Mouse (Mus musculus): ENCODE measurements at regions not wholly inside any gene's neighbourhood (a gene's known extent, or its start where the extent isn't known, plus 50 kb on each side); places are given as distances from the start of the nearest gene placed in this dataset.

DNA sequence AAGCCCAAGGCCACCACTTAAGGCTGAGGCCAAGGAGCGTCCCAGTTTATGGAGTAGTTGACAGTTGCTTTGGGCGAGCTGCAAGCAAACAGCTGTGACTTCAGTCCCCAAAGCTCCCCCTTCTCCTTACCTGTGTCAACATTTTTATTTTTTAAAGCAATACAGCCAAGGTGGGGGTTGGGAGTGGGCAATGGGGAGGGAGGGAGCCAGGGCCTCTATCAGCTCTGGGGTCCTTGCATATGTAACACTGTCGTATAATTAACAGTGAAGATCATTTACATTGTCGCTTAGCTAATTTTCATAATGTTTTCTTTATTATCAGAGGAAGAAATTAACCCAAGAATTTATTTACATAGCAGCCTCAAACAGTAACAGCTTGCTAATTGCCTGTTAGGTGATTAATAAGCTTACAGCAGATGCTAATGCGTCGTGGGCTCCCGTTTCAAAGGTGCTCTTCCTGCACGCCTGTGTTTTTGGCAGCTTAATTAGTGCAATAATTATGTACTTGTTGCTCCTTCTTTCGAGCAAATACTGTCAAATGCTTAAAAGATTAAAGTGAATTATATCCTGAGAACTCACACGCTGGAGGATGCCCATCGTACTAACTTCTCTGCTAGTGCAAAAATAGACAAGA lies 227.4 kb upstream of the Tle3 start:
- WGBS (ENCODE audit: missing documents): 89% methylated on average over 11 of the region's 11 CpGs
- H3K4me3 ChIP-seq (ENCODE audit: inconsistent target): no peak overlapping the region
- no peak overlapping the region for H3K27ac ChIP-seq
- H3K36me3 ChIP-seq (ENCODE audit: inconsistent target): no peaks in the 10 kb centered on the region
- no peaks in the 10 kb centered on the region for H3K79me2 ChIP-seq (ENCODE audit: inconsistent target)

DNA sequence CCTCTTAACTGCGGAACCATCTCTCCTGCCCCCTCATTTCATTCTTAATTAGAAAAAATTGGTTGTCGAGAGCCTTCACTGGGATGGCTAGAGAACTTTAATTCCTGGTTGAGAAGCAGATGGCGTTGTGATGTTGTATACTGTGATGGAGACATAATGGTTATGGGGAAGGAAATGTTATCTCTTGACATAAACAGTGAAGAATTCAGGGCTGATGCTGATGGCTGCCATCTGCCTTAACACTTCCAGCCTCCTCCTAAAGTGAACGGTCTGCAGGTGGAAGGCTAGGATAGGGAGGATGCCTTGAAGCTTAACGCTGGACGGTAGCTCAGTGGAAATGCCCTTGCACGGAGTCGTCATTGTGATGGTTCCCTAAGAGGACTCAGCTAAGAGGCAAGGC lies 226.4 kb upstream of the Tle3 start:
- Histone ChIP-seq H3K27ac (no peak overlapping the region), H3K4me3 (ENCODE audit: inconsistent target) (no peak overlapping the region), H3K79me2 (ENCODE audit: inconsistent target) (no peaks in the 10 kb centered on the region), H3K36me3 (ENCODE audit: inconsistent target) (no peaks in the 10 kb centered on the region)
- 93% methylated on average over 8 of the region's 8 CpGs for WGBS (ENCODE audit: missing documents)

DNA sequence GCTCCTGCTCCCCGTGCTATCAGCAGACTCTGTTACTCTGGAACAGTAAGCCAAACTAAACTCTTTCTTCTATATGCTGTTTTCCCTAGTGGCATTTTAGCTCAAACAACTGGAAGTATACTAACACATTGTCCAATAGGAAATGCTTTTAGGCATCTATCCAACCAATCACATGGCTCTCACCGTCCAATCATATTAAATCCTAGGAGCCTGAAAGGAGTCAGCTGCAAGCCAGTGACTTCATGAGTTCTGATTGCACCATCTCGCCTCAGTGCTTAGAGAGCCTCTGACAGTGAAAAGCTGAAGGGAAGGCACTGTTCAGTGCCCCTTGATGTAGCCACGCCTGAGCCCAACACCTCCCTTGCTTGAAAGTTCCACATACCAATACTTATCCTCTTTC lies 221.0 kb upstream of the Tle3 start:
- Histone ChIP-seq H3K79me2 (ENCODE audit: inconsistent target) (no peaks in the 10 kb centered on the region), H3K36me3 (ENCODE audit: inconsistent target) (no peaks in the 10 kb centered on the region), H3K4me3 (ENCODE audit: inconsistent target) (no peak overlapping the region), H3K27ac (no peak overlapping the region)
- WGBS (ENCODE audit: missing documents): 97% methylated on average over 4 of the region's 4 CpGs

DNA sequence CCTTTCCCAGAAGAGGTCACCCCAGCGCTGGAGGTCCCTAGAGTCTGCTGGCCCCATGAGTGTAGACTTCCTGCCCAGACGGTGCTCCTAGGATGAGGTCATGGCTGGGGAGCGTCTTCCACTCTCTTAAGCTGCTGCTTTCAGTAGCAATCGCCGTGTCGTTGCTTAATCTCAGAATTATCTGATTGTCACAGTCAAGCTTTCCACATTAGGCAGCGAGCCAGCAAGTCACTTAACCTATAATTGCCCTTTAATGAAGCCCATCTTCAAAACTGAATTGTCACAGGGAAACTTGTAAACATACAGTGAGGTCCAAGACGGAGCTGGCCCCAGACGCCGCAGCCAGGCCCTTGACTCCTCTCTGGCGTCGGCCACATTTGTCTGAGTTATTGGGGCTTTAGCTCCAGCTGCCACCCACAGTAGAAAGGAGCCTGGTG lies 220.2 kb upstream of the Tle3 start:
- WGBS (ENCODE audit: missing documents): 86% methylated on average over 12 of the region's 12 CpGs
- no peaks in the 10 kb centered on the region for H3K36me3 ChIP-seq (ENCODE audit: inconsistent target)
- no peak overlapping the region for H3K4me3 ChIP-seq (ENCODE audit: inconsistent target)
- H3K79me2 ChIP-seq (ENCODE audit: inconsistent target): no peaks in the 10 kb centered on the region
- H3K27ac ChIP-seq: no peak overlapping the region

DNA sequence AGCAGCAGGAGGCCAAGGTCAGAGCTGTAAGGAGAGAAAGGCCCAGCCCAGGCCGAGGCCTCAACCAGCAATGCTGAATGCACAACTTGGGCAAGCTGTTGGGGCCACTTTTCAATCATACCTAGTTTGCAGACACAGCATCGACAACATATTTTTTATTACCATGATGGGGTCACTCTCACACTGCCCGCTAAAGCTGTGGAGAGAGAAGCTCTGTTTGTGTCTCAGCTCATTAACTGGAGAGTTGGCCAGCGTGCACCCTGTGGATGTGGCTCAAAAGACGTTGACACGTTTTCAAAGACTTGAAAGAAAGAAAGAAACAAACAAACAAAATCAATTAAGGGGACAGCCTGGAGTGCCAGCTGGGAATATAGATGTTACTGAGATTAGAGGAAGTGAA lies 217.4 kb upstream of the Tle3 start:
- Histone ChIP-seq H3K79me2 (ENCODE audit: inconsistent target) (no peaks in the 10 kb centered on the region), H3K27ac (no peak overlapping the region), H3K4me3 (ENCODE audit: inconsistent target) (no peak overlapping the region), H3K36me3 (ENCODE audit: inconsistent target) (no peaks in the 10 kb centered on the region)
- WGBS (ENCODE audit: missing documents): 94% methylated on average over 6 of the region's 6 CpGs

DNA sequence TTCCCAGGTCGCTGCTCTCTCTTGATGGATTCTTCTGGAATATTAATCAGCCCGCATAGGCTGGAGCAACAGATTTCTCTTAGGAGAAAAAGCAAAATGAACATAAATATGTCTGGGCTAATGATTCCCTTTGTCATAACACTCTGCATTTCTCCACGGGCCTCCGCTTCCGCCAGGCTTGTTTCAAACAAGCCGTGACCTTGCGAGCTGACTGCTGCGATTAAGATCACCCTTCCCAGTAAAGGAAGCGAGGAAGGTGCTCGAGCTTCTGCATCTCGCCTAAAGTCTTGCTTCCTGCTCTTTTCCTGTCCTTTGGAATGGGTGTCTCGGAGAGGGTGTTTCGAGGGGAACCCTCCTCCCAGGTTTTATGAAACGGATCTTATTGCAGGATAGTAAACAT lies 216.3 kb upstream of the Tle3 start:
- Histone ChIP-seq H3K79me2 (ENCODE audit: inconsistent target) (no peaks in the 10 kb centered on the region), H3K4me3 (ENCODE audit: inconsistent target) (no peak overlapping the region), H3K36me3 (ENCODE audit: inconsistent target) (no peaks in the 10 kb centered on the region), H3K27ac (no peak overlapping the region)
- 87% methylated on average over 13 of the region's 14 CpGs for WGBS (ENCODE audit: missing documents)

DNA sequence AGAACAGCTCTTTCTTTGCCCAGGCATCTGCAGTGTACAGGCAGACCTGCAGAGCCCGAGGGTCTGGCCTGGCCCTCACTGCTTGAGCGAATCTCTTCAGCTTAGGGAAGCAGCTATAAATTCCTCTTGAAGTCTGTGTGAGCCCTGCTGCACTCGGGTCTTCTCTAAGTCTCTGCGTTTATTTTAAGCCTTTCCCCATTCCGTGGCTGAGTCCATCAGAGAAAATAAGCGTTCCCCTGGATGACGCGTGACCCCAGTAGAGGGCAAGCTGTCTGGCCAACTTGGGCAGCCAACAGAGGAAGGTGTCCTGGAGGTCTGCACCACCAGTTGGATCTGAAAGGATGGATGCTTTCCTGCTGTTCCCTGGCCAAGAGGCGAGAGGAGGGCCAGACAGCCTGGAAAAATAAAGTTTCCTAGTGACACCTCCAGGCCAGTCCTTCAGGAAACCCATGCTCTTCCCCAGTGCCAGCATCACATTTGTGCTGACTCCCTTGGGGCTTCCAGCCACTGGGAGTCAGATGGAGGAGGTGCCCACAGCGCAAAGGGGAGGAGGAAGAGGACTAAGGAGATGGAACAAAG lies 213.9 kb upstream of the Tle3 start:
- WGBS (ENCODE audit: missing documents): 83% methylated on average over 10 of the region's 10 CpGs

DNA sequence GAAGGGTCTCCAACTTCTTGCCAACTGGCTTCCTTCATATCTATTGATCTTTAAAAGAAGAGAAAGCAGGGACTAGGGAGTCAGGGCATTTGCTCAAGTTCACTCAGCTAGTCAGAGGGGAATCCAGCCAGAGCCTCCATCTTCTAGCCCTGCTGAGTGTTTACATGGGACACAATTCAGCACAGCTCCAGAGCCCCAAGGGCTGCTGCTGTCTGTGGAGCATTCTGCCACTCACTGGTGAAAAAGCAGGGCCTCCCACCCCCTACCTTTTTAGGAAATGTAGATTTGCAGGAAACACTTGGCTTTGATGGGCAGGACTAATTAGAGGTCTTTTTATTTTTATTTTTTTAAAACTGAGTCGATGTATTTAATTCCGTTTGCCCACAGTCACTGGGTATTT lies 213.0 kb upstream of the Tle3 start:
- Histone ChIP-seq H3K4me3 (ENCODE audit: inconsistent target) (no peak overlapping the region), H3K79me2 (ENCODE audit: inconsistent target) (no peaks in the 10 kb centered on the region), H3K27ac (no peak overlapping the region), H3K36me3 (ENCODE audit: inconsistent target) (no peaks in the 10 kb centered on the region)
- WGBS (ENCODE audit: missing documents): 96% methylated on average over 2 of the region's 2 CpGs

More for the DNA sequence above, 213.9 kb upstream of the Tle3 start:
- Histone ChIP-seq H3K79me2 (ENCODE audit: inconsistent target) (no peaks in the 10 kb centered on the region), H3K4me3 (ENCODE audit: inconsistent target) (no peak overlapping the region), H3K36me3 (ENCODE audit: inconsistent target) (no peaks in the 10 kb centered on the region), H3K27ac (no peak overlapping the region)

DNA sequence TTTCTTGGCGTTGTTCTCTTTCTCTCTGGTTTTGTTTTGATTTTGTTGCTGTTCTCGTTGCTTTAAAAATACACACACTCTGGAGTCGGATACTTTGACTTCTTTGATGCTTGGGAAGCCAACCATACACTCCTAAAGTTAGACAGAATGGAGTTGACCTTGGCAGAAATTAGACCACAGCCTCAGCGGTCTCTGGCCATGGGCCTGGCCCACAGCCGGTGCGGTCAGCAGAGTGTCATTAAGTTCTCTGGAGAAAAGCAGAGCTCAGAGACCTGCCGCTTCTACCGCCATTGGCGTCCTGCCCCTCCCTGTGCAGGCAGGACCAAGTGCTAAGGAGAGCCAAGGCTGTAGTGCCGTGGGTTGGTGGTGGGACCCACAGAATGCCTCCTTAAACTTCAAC lies 212.6 kb upstream of the Tle3 start:
- no peaks in the 10 kb centered on the region for H3K79me2 ChIP-seq (ENCODE audit: inconsistent target)
- 89% methylated on average over 10 of the region's 10 CpGs for WGBS (ENCODE audit: missing documents)
- H3K36me3 ChIP-seq (ENCODE audit: inconsistent target): no peaks in the 10 kb centered on the region
- no peak overlapping the region for H3K4me3 ChIP-seq (ENCODE audit: inconsistent target)
- no peak overlapping the region for H3K27ac ChIP-seq

DNA sequence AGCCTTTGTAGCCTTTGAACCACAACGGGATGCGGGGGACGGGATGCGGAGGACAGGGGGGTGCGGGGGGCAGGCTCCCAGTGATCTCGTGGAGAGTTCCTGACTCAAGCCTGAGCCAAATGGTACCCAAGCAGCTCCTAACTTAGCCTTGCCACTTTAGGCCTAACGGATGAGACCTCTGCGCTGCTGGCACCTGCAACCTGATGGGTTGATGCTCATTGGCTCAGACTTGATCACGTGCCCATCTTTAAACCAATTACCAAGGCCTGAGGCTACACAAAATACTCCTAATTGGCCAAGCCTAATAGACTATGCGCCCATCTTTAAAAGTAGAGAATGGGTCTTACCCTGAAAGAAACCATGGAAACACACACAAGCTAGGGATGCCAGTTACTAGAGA lies 209.3 kb upstream of the Tle3 start:
- Histone ChIP-seq H3K79me2 (ENCODE audit: inconsistent target) (no peaks in the 10 kb centered on the region), H3K4me3 (ENCODE audit: inconsistent target) (no peak overlapping the region), H3K27ac (no peak overlapping the region), H3K36me3 (ENCODE audit: inconsistent target) (no peaks in the 10 kb centered on the region)
- WGBS (ENCODE audit: missing documents): 90% methylated on average over 10 of the region's 10 CpGs

DNA sequence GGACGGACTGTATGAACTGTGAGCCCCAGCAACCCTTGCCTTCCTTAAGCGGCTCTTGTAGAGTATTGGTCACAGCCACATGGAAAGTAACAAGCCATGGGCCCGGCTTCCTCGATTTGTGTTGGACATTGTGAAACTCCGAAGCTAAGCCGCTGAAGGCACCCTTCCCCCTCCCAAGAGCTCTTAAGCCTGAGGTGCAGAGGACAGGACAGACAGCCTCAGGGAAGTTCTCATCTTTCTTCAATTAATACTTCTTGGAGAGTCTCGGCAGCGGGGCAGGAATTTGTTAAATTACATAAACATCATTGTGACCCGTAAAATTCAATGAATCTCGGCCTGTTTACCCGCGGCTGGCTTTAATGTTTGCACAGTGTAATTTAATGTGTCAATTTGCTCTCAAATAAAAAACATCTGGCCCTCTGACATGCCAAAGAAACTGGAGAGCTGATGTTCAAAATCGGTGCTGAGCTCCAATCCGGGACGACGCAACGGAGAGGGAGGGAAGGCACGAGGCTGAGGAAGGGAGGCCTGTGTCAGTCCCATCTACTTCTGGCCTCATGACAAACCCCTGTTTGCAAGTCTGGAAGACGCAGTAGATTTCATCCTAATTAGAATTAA lies 208.4 kb upstream of the Tle3 start:
- no peaks in the 10 kb centered on the region for H3K79me2 ChIP-seq (ENCODE audit: inconsistent target)
- H3K36me3 ChIP-seq (ENCODE audit: inconsistent target): no peaks in the 10 kb centered on the region
- 79% methylated on average over 19 of the region's 19 CpGs for WGBS (ENCODE audit: missing documents)
- no peak overlapping the region for H3K27ac ChIP-seq
- no peak overlapping the region for H3K4me3 ChIP-seq (ENCODE audit: inconsistent target)

DNA sequence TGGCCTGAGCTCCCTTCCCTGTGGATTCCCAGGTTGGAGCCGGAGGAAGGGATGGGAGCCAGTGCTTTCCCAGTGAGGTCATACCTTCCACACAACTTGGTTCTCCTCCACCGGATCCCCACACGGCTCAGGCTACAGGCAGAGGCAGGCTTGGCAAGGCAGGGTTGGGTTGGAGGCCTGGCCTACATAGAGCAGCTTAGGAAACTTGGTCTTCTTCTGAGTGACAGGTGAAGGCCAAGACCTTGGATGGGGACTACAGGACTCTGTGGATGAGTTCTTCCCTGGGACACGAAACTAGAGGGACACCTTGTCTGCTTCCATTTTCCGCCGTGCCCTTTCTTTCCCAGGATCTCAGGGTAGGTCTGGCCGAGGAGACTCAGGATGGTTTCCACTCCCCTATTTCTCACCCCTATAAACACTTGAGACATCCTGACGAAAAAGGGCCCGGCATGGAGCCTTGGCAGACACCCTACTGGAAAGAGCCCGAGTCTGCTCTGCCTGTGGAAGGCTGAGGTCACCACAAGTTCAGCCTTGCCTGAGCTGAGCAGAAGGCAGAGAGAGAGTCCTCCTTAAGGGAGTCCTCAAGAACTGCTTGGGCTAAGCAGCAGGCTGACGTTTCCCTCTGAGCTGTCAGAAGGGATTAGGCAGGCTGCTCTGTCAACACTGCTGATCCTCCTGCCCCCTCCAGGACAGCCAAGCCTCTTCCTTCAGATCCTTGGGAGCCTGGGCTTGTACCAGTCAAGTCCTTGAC lies 207.5 kb upstream of the Tle3 start:
- no peak overlapping the region for H3K4me3 ChIP-seq (ENCODE audit: inconsistent target)
- no peak overlapping the region for H3K27ac ChIP-seq
- 93% methylated on average over 10 of the region's 11 CpGs for WGBS (ENCODE audit: missing documents)
- H3K36me3 ChIP-seq (ENCODE audit: inconsistent target): no peaks in the 10 kb centered on the region
- H3K79me2 ChIP-seq (ENCODE audit: inconsistent target): no peaks in the 10 kb centered on the region

DNA sequence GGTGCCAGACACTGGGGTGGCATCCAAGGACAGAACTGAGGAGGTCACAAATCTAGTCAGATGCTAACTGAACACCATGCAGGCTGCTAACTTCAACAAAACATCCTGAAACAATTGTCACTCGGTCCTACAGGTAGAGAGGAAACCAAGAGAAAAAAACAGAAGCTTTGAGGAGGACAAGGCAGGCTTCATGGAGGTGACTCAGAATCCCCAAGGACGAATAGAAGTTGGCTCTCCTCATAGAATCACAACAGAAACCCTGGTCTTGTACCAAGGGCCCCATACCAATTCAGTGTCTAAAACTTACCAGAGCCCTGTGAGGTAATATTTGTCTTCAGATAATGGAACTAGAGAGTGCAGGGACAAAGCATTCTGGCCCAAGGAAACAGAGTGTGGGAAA lies 206.1 kb upstream of the Tle3 start:
- no peak overlapping the region for H3K27ac ChIP-seq
- H3K79me2 ChIP-seq (ENCODE audit: inconsistent target): no peaks in the 10 kb centered on the region
- 73% methylated on average over 2 of the region's 2 CpGs for WGBS (ENCODE audit: missing documents)
- H3K36me3 ChIP-seq (ENCODE audit: inconsistent target): no peaks in the 10 kb centered on the region
- no peak overlapping the region for H3K4me3 ChIP-seq (ENCODE audit: inconsistent target)

DNA sequence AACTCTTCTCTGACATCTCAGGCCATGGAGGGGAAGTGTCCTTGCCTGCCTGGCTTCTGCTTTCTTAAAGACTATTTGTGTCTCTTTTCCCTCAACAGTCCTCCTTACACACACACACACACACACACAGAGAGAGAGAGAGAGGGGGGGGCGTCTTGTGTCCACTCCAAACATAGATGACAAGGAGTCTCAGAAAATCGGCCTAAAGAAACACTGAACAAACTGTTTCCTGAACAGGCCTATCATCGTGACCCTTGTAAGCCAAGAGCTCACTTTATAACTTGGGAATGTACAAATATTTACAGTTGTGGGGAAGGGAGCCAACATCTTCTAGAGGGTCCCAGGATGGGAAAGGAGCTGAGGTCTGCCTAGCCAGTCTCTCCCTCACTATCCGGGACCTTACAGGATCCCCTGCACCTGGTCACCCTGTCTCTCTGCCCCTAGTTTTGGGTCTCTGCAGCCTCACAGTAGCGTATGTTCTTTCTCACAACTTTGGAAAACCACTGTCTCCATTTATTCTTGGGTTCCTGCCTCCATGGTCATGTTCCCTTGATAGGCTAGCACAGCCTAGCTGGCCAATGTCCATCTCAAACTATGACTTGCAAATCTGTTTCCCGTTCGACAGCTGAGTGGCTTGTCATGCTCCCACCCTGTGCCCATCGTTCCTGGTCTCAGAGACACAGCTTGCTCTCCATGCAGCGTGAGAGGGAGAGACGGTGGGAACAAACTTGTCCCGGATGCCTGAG lies 204.9 kb upstream of the Tle3 start:
- no peaks in the 10 kb centered on the region for H3K79me2 ChIP-seq (ENCODE audit: inconsistent target)
- no peak overlapping the region for H3K27ac ChIP-seq
- H3K4me3 ChIP-seq (ENCODE audit: inconsistent target): no peak overlapping the region
- H3K36me3 ChIP-seq (ENCODE audit: inconsistent target): no peaks in the 10 kb centered on the region
- WGBS (ENCODE audit: missing documents): 80% methylated on average over 11 of the region's 11 CpGs
